Mouse (Mus musculus): ENCODE results near the gene Usp19.
A peak's percentile ranks its signal among the peaks of the same experiment; 100 is the strongest.

Usp19 gene

DNA sequence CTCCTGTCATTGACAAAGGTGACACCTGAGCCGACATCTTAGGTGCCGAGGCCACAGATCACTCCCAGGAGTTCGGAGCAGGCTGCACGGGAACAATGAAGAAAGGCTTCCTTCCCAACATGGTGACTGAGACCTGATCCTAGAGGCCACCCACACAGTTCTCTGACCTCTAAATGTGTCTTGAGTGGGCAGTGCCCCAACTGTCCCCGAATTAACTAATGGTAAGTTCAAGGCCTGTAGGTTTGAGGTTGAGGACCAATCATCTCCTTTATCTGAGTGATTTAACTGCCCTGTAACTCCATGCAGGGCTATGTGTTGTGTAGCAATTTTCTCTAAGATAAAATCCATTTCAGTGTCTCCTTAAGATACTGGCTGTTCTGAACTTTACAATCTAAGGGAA, 21.0 kb upstream of the Usp19 start:
- no peak for DNase-seq (ENCODE audit: low spot score)

DNA sequence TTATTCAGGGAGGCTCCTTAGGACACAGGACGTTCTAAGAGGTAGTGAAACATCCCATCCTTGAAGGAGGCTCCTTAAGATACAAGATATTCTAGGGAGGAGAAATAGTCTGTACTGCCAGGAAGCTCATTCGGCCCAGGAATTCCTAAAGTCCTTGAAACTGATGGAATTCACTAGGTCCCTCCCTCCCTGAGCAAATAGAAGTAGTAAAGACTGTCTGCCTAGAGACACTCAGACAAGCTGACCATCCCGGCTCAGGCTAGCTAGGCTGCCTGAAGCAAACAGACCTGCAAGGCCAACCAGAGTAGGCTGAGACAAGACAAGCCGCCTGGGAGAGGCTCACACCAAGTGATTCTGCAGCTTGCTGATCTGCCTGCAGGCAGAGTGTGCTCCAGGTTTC, 20.6 kb upstream of the Usp19 start:
- DNase-seq (ENCODE audit: low spot score) = no peak

GRCm38 (mm10) chr9:108474528-108474927, 15.9 kb upstream of the Usp19 start:
- DNase-seq (ENCODE audit: low spot score) = no peak

GRCm38 (mm10) chr9:108478638-108479156, 11.7 kb upstream of the Usp19 start:
- no peak for DNase-seq (ENCODE audit: low spot score)

DNA sequence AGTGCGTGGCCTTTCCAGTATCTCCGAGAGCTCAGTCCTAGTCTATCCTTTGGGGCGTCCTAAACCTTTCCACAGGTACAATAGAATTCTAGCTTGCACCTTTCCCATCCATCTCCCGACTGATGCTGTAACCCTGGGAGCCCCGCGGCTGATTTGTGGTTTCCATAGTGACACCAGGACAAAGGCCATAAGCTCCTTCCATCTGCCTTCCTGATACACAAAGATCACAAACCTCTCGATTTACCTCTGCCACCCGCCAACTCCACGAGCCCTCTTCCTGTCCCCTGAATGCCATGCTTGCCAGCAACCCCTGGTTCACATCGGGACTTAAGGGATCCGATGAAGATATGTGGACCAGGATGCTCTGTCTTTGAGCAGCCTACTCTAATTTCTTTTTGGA, 11.2 kb upstream of the Usp19 start:
- no peak for DNase-seq (ENCODE audit: low spot score)

DNA sequence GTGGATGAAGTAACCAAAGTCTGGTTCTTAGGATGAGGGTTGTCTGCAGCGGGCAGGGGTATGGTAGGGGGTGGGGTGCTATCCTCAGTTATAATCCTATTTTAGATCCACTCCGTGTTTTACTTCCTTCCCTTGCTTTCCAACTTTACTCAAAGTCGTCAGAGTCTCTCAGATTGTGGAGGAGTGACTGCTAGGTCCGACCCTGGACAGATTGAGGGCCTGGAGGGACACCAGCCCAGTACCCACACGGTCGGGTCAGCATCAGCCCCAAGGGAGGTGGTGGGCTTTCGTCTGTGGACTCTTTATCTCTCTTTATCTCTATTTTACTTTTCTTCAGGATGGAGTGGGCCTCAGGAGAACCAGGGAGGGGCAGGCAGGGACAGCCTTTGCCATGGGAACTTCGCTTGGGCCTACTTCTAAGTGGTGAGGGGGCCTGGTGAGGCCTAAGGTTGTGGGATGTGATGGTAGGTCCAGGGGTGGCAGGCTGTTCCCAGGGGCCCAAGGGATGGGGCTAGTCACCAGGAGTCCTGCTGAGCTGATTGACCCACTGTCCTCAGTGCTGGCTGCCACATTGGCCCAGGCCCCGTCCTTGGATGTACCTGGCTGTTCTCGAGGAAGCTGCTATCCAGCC, 10.6 kb upstream of the Usp19 start, which contains the start of gene Lamb2:
Lamb2 (plus strand) TSS at position 16 of the 631 bp plus-strand sequence.
- no peak for DNase-seq (ENCODE audit: low spot score)

DNA sequence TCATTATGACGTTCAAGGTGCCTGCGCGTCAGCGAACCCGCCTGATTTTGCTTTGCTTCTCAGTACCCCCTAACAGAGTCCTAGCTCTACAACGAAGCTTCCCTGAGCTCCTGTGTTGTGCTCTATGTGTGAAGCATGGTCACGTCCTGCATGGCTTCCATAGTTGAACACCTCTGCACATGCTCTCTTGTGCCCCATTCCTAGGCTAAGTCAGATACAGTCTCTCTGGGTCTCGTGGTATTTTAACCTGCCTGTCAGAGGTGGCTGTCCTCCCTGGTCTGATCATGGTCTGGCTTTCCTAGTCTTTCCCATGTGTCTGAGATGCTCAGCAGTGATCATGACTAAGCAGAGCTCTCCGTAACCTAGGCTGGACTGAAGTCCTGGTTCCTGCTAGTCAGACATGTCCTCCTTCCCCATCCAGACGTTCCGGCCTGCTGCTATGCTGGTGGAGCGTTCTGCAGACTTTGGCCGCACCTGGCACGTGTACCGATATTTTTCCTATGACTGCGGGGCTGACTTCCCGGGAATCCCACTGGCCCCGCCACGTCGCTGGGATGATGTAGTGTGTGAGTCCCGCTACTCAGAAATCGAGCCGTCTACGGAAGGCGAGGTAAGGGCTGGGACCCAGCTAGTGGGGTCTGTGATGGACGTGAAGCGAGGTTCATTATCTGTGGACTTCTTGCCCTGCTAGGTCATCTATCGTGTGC, 9.4 kb upstream of the Usp19 start:
- no peak for DNase-seq (ENCODE audit: low spot score)

GRCm38 (mm10) chr9:108481520-108482210, 8.7 kb upstream of the Usp19 start:
- DNase-seq (ENCODE audit: low spot score) = no peak

DNA sequence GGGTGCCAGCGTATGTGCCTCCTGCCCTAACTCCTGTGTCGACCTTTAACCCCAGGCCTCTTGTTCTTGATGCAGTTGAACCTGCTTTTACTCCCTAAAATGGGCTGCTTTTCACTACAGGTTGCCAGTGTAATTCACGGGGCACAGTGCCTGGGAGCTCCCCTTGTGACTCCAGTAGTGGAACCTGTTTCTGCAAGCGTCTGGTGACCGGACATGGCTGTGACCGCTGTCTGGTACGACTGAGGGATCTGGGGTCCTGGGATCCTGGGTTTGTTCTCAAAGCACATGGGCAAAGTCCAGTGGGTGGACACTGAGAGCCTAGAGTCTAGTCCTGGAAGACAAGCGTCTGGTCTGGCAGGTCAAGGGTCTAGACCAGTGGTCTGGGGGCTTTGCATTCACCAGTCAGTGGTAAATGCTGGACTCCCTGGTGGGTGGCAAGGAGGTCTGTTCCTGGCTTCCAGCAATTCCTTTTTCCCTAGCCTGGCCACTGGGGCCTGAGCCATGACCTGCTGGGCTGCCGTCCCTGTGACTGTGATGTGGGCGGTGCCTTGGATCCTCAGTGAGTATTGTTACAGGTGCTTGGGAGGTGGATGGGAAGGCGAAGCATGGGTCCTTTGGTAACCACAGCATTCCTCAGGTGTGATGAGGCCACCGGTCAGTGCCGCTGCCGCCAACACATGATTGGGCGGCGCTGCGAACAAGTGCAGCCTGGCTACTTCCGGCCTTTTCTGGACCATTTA, 7.2 kb upstream of the Usp19 start:
- no peak for DNase-seq (ENCODE audit: low spot score)

- DNase-seq (ENCODE audit: low spot score) = no peak
Observed at GRCm38 (mm10) chr9:108484021-108484420, 6.4 kb upstream of the Usp19 start.

DNA sequence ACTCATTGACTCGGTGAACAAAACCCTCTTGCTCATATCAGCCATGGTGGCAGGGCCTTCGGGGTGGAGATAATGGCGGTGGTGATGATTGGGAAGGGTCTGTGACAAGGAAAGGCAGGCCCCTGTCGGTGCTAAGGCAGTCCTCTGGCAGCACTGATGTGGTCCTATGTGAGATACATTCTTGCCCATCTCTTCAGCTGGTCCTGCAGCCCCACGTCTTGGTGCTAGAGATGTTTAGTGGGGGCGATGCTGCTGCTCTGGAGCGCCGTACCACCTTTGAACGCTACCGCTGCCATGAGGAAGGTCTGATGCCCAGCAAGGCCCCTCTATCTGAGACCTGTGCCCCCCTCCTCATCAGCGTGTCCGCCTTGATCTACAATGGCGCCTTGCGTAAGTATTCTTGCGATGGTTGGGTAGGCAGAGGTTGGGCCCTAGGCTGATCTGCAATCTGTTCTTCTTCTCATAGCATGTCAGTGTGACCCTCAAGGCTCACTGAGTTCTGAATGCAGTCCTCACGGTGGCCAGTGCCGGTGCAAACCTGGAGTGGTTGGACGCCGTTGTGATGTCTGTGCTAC, 5.0 kb upstream of the Usp19 start:
- DNase-seq (ENCODE audit: low spot score) = no peak

DNA sequence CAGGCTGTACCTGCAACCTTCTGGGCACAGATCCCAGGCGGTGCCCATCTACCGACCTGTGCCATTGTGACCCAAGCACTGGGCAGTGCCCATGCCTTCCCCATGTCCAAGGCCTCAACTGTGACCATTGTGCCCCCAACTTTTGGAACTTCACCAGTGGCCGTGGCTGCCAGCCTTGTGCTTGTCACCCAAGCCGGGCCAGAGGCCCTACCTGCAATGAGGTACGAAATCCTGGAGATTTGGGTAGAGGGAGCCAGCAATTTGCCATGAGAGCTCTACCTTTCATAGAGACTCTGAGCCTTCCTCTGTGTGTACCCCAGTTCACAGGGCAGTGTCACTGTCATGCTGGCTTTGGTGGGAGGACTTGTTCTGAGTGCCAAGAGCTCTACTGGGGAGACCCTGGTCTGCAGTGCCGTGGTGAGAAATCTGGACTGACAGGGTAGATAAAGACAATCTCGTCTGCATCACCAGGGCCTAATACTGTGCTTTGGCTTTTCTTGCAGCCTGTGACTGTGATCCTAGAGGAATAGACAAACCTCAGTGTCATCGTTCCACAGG, 3.4 kb upstream of the Usp19 start:
- no peak for DNase-seq (ENCODE audit: low spot score)

DNA sequence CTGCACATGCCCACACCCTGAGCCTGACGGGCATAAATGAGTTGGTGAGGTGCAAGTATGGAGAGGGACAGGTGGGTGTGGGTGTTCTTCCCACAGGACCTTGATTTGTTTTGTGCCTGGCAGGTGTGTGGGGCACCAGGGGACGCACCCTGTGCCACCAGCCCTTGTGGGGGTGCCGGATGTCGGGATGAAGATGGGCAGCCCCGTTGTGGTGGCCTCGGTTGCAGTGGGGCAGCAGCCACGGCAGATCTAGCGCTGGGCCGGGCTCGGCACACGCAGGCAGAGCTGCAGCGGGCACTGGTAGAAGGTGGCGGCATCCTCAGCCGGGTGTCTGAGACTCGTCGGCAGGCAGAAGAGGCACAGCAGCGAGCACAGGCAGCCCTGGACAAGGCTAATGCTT, 2.0 kb upstream of the Usp19 start:
- DNase-seq (ENCODE audit: low spot score) = no peak

DNA sequence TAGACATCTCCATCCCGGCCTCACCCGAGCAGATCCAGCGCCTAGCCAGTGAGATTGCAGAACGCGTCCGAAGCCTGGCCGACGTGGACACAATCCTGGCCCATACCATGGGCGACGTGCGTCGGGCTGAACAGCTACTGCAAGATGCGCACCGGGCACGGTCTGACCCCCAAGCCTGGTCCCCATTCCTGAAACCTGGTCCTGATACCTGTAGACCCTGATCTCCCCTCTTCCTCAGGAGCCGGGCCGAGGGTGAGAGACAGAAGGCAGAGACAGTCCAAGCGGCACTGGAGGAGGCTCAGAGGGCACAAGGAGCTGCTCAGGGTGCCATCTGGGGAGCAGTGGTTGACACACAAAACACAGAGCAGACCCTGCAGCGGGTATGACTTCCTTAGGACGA, 1.2 kb upstream of the Usp19 start:
- no peak for DNase-seq (ENCODE audit: low spot score)

DNA sequence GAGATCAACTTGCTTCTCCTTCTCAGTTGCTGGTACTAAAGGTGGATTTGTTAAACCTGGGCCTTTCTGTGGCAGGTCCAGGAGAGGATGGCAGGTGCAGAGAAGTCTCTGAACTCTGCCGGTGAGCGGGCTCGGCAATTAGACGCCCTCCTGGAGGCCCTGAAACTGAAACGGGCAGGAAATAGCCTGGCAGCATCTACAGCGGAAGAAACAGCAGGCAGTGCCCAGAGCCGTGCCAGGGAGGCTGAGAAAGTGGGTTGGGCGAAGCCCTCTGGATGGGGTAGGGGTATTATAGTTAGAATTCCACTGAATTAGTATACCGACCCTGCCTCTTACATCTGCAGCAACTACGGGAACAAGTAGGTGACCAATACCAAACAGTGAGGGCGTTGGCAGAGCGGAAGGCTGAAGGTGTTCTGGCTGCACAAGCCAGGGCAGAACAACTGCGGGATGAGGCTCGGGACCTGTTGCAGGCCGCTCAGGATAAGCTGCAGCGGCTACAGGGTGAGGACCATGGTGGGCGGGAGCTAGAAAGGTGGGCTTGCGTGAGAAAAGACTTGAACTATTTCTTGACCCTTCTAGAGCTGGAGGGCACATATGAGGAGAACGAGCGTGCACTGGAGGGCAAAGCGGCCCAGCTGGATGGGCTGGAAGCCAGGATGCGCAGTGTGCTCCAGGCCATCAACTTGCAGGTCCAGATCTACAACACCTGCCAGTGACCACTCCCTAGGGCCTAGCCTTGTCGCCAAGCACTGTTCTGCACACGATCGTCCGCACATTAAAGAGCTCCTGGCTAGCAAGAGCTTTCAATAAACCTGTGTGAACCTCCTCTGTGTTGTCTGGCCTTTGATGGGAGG, 472 bp upstream of the Usp19 start:
- DNase-seq (ENCODE audit: low spot score) = peak; percentile 23

DNA sequence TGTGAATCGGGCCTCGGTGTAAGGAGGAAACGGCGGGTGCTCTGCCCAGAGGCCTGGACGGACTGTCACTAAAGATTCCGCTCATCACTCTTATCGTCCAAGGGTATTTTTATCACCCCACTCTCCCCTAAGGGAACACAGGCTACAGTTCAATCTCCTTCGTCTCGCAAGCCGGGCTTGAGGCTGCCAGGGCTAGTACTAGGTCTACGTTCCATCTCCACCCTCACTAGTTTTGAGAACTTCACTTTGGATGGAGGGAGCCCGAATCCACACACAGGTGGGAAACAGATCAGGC, 831 bp downstream of the Usp19 start:
- no peak for DNase-seq (ENCODE audit: low spot score)

DNA sequence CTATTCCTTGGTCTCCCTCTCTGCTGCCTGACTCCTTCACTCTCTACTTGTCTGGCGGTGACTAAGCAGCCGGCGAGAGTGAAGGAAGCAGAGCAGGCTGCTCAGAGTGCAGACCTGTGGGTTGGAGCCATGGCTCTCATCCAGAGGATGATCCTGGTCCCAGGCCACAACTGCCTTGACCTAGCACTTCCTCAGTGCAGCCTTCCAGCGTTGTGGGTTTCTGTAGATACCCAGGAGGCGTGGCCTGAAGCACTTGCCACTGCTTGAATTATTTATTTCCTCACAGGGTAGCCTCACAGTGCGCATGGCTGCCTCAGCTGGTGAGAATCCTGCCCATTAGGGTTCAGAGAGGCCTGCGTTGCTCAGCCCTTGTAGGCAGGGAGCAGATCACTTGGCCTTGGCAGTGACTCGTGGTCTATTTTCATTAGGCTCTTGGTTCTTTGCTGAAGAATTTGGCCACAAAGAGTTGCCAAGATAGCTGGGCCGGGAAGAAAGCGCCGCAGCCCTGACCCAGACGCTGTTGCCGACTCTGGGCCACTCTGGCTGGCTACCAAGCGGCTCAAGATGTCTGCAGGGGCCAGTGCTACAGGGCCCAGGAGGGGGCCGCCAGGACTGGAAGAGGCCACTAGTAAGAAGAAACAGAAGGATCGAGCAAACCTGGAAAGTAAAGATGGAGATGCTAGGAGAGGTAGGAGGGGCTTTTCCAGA, 1.8 kb downstream of the Usp19 start:
- no peak for DNase-seq (ENCODE audit: low spot score)

GRCm38 (mm10) chr9:108493246-108493645, 2.8 kb downstream of the Usp19 start:
- no peak for DNase-seq (ENCODE audit: low spot score)

- DNase-seq (ENCODE audit: low spot score) = no peak
Observed at GRCm38 (mm10) chr9:108494146-108494825, 3.9 kb downstream of the Usp19 start.

- no peak for DNase-seq (ENCODE audit: low spot score)
Observed at GRCm38 (mm10) chr9:108494905-108495304, 4.5 kb downstream of the Usp19 start.
